Mouse (Mus musculus) regulatory T cell (primary cell): ENCODE measurements around the gene Aurkb.

Source experiments
- in situ Hi-C: fragments of 300-600 bp; cut with MboI, MseI; formaldehyde crosslinking; loops from one replicate; pipeline ENCODE4 v1.15.1; 2025; ENCODE audit warnings: high pct_unique_total_duplicates

The Aurkb gene

DNA sequence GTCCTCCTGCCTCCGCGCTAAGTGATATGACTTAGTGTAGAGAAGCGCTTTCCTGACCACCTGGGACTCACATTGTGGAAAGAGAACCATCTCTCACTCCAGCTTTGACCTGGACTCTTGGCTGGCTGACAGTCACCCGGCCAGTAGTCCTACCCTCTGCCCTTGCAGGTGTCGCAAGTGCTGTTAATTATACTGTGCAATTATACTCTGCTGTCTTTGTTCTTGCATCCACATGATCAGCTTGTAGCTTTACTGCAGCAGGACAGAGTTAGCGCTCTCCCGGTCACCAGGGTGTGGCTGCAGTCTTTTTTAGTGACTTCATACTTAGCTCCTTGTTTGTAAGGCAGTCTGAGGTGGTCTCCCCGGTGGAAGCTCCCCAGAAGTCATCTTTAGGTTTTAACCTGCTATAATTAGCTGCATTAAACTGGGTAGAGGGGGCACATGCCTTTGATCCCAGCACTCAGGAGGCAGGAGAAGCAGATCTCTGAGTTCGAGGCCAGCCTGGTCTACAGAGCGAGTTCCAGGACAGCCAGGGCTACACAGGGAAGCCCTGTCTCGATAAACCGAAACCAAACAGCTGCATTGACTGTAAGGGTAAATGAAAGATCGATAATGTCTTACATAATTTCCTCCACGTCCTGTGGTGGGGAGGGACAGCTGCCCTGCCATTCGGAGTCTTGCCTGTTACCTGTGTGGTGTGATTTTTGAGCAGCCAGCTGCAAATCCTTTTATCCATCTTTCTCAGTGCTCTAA, 34.8 kb downstream of the Aurkb start:
- in situ Hi-C loops, result loop anchor here (10.0 kb wide), 1 partner anchor 1685 kb away; the partner anchor contains the start of gene Zfp3

DNA sequence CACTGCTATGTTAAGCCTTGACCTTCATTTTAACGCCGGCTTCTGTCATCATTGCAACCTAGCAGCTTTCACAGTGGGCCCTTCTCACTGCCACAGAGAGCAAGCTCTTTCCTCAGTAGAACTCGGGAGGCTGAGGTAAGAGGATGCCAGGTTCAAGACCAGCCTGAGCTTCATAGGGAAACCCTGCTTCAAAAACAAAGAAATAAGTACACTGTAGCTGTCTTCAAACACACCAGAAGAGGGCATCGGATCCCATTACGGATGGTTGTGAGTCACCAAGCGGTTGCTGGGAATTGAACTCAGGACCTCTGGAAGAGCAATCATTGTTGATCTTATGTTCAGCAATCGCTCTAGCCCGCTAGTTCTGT, 35.4 kb downstream of the Aurkb start:
- in situ Hi-C loops, result loop anchor here (10.0 kb wide), 1 partner anchor 1684 kb away; the partner anchor contains the start of gene Zfp3

DNA sequence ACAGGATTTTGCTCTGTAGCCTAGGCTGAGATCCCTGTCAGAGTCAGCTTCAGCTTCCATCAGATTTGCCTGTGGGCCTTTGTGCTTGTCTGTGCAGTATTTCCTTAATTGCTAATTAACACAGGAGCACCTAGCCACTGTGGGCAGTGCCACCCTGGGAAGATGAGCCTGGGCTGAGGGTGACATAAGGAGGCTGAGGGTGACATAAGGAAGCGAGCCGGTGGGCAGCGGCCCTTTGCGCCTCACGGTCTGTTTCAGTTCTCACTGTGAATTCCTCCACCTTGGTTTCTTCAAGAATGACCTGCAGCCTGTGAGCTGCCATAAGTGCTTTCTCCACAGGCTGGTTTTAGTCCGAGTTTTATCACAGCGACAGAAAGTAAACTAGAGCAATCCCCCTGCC, 36.2 kb downstream of the Aurkb start:
- in situ Hi-C loops, result loop anchor here (10.0 kb wide), 1 partner anchor 1683 kb away; the partner anchor contains the start of gene Zfp3

DNA sequence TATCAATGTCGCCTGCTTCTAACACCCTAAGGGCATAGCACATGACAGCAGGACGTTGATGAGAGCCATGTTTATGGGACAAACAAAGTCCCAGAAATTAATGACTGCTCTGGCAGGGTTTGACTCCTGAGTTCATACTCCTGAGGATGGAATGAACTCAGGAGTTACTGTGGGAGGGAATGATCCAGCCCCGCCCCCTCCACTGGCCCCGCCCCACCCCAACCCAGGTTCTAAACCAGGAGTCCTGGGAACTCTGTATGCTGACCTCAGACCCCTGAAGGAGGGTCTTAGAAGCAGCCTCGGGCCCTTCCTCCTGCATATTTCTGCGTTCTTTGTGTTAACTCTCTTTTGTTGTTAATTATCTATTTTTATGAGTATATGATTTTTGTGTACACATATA, 40.2 kb downstream of the Aurkb start:
- in situ Hi-C loops, result loop anchor here (10.0 kb wide), 1 partner anchor 1679 kb away; the partner anchor contains the start of gene Zfp3

DNA sequence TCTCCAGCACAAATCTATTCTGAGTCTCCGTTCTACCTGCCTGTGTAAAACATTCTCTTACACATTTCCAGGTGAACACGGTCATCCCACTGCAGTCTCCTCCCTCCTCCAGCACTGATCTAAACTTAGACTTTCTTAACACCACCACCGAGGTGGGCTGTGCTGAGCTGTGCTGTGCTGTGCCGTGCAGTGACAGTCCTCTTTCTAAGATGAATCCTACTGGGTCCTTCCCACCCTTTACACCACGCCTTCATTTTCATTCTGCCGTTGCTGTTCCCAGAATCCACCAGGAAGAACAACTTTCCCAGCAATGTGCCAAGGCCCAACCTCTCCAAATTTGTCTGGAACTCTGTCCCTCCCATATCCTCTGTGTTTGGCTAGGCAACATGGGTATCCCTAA, 40.9 kb downstream of the Aurkb start:
- in situ Hi-C loops, result loop anchor here (10.0 kb wide), 1 partner anchor 1678 kb away; the partner anchor contains the start of gene Zfp3

DNA sequence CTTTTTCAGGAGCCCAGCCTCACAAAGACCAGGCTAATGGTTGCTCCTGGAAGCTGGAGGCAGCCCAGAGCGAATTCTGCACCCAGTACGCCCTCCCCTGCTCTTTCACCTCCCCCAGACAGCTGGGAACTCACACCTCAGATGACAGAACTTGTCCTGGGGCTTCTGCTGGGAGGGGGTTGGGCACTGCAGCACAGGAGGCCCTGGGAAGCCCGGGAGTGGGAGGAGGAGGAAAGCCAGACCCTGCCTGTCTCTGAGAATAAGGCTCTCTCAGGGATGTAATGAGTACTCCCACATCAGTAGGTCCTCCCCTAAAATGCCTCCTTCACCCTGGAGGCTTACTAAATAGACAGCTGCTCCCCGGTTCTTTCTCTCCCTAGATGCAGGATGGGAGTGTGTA, 41.6 kb downstream of the Aurkb start:
- in situ Hi-C loops, result loop anchor here (10.0 kb wide), 1 partner anchor 1678 kb away; the partner anchor contains the start of gene Zfp3

DNA sequence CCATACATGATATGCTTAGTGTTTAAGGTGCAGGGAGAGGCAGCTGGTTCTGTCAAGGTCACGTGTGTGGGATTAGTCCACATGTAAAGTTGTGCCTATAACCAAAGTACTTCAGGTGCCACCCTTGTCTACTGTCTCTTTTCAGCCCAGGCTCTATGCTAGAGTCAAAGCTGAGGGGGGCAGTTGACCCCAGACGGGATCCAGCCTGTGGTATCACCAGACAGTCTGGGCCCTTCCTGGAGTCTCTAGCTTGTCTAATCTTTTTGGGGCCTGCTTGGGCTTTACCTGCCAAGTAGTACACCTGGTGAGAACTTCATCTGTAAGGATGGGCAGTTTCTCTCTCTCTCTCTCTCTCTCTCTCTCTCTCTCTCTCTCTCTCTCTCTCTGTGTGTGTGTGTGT, 42.1 kb downstream of the Aurkb start:
- in situ Hi-C loops, result loop anchor here (10.0 kb wide), 1 partner anchor 1677 kb away; the partner anchor contains the start of gene Zfp3

DNA sequence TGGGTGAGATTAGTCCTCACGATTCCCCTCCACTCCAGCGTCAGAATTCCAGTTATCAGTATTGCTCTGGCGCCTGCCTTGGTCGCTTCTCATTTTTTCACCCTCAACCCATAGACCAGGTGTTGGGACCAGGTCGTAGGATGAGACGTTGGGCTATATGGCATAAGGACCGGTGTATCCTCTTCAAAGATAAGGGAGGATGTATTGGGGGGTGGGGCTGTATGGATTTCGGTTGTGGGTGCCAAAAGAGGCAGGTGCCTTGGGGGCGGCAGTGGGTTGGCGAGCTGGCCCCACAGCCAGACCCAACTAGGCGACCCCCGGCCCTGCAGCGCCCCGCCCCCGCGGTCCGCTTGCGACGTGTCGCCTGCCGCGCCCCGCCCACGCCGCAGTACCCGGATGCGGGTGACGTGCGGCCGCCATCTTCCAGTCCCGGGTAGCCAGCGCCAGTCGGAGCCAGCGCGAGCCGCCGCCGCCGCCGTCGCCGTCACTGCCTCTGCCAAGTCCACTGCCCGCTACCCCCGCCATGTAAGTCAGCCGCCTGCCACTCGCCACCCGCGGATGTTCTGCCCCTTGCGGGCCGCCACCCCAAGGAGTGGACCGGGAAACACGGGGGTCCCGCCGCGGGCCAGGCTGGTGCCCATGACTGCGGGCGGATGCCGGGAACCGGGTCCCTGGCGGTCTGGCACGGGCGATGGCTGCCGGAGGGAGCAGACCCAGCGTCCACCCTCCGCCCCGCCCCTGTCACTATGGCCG, 42.8 kb downstream of the Aurkb start, which contains the start of gene Vamp2:
Vamp2 (plus strand) TSS at position 388 of the 753 bp plus-strand sequence.
- in situ Hi-C loops, result loop anchor here (10.0 kb wide), 1 partner anchor 1677 kb away; the partner anchor contains the start of gene Zfp3

DNA sequence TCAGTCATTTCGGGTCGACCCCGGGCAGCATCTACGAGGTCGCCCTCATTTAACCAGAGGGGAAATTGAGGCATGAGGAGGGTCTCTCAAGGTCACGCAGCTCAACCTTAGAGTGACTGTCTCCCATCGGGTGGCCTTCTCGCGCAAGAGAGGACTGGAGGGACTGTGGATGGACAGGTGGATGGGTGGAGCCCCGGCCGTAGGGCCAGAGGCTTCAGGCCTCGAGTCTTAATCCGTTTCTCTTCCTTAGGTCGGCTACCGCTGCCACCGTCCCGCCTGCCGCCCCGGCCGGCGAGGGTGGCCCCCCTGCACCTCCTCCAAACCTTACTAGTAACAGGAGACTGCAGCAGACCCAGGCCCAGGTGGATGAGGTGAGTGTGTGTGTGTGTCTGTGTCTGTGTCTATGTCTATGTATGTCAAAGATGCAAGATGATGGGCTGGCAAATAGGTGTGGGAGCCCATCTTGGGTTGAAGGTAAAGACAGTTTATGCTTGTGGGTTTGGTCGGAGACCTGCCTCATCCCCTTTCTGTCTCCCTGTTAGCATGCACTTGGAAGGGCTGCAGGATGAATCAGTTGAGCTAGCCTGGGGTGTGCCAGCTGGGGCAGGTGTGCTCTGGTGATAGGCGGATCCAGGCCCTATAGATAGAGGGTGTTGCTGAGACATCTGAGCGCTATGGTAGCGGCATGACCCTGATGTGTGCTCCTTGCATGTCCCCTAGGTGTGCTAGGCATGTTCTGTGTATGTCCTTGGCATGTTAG, 43.6 kb downstream of the Aurkb start:
- in situ Hi-C loops, result loop anchor here (10.0 kb wide), 1 partner anchor 1676 kb away; the partner anchor contains the start of gene Zfp3

DNA sequence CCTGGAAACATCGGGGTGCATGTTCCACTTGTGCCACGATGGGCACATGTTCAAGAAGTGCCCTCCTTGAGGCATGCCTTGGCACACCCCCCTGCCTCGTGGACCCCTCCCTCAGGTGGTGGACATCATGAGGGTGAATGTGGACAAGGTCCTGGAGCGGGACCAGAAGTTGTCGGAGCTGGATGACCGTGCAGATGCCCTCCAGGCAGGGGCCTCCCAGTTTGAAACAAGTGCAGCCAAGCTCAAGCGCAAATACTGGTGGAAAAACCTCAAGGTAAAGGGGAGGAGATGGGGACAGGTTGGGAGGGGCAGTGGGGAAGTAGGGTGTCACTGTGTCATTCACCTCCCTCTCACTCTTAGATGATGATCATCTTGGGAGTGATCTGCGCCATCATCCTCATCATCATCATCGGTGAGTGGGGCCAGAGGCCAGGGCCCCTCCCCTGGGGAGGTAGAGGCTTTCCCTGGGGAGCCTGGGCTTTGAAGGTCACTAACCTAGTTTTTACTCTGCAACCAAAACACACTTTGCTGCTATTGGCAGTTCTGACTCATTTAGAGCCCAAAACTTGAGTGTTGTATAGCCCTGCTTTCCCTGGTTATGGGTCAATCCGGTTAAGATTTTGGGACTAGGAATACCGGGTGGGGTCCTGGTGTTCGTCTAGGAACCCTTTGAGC, 44.3 kb downstream of the Aurkb start:
- in situ Hi-C loops, result loop anchor here (10.0 kb wide), 2 partner anchors 905 to 1675 kb away; partner anchors contain the start of genes Gabarap, Phf23 and Zfp3

DNA sequence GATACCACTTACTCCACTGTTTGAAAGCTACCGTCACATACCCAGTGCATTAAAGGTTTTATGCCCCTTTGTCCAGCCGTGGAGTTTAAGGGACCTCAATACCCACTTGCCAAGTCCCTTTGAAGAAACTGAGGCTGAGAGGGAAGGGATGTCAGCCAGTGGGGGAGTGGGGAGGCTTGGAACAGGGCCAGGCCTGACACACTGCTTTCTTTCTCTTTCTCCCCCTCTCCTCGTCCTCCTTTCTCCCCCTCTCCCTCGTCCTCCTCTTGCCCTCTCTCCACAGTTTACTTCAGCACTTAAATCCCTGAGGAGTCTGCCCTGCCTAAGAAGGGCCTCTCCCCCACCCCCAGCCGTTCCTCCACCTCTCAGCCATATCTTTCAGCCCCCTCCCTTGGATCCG, 44.9 kb downstream of the Aurkb start:
- in situ Hi-C loops, result loop anchor here (10.0 kb wide), 1 partner anchor 904 kb away; the partner anchor contains the start of genes Gabarap and Phf23

DNA sequence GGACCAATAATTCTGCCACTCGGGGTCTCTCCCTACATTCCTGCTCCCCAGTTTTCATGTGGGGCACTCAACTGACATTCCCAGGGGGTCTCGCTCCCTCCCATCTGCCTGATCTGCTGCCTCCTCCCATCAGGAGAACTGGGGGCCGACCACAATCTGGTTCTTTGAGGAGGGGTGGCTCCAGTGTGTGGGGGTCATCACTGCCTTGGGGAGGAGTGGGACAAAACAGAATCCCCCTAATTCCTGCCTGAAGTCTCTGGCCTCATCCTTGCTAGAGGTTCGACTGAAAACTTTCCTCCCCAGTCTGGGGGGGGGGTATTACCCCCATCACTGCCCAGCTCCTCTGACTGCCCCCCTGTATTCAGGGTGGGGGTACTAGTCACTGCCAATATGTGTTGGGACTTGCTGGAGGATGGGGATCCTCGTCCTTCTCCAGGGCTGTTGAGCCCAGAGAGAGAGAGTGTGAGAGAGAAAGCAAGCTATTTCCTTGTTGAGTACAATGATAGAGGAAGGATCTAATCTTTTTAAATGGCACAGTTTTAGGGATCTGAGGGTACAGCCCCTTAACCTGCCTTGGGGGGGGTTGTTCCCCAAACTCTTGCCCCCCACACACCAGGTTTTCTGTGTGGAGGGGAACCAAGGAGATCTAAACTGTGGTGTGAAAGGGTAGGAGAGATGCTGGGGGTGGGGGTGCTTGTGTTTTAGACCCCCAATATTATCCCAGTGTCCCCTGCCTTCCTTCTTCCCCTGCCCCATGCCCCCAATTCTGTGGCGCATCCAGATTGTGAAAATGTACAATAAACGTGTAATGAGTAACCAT, 46.3 kb downstream of the Aurkb start:
- in situ Hi-C loops, result loop anchor here (10.0 kb wide), 1 partner anchor 903 kb away; the partner anchor contains the start of genes Gabarap and Phf23

DNA sequence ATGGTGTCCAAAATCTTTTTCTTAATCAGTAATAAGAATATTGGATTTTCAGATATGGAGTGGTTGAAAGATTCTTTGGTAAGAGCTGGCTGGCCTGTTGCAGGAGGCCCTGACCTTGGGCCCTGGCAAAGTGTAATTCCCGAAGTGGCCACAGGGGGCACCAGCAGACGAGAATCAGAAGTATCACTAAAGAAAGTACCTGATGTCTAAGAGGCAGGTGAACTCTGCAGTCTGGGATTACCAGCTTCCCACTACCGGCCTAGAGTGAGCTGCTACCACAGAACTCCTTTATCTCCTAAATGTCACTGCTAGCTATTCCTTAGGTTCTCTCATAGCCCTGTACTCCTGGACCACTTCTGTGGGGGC, 46.9 kb downstream of the Aurkb start:
- in situ Hi-C loops, result loop anchor here (10.0 kb wide), 1 partner anchor 902 kb away; the partner anchor contains the start of genes Gabarap and Phf23

DNA sequence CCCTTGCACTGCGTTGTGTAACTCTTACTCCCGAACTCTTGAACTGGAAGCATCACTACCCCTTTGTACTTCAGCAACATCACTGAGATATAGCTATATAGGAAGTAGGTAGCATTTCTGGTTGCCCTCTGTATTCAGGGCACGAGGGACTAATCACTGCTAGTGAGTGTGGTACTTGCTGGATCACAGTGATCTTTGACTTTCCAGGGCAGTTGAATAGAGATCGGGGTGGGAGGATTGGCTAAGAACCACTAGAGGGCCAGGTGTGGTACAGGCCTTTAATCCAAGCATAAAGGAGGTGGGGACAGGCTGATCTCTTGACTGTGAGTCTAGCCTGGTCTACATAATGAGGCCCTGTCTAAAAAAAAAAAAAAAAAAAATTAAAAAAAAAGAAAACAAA, 47.4 kb downstream of the Aurkb start:
- in situ Hi-C loops, result loop anchor here (10.0 kb wide), 1 partner anchor 902 kb away; the partner anchor contains the start of genes Gabarap and Phf23

DNA sequence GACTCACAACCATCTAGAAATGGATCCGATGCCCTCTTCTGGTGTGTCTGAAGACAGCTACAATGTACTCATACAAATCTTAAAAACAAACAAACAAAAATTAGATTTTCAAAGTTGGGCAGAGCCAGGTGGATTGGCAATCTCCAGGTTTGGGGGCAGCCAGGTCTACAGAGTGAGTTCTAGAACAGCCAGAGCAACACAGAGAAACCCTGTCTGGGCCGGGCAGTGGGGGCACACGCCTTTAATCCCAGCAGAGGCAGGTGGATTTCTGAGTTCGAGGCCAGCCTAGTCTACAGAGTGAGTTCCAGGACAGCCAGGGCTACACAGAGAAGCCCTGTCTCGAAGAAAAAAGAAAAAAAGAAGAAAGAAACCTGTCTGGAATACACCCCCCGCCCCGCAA, 48.4 kb downstream of the Aurkb start:
- in situ Hi-C loops, result loop anchor here (10.0 kb wide), 1 partner anchor 901 kb away; the partner anchor contains the start of genes Gabarap and Phf23

DNA sequence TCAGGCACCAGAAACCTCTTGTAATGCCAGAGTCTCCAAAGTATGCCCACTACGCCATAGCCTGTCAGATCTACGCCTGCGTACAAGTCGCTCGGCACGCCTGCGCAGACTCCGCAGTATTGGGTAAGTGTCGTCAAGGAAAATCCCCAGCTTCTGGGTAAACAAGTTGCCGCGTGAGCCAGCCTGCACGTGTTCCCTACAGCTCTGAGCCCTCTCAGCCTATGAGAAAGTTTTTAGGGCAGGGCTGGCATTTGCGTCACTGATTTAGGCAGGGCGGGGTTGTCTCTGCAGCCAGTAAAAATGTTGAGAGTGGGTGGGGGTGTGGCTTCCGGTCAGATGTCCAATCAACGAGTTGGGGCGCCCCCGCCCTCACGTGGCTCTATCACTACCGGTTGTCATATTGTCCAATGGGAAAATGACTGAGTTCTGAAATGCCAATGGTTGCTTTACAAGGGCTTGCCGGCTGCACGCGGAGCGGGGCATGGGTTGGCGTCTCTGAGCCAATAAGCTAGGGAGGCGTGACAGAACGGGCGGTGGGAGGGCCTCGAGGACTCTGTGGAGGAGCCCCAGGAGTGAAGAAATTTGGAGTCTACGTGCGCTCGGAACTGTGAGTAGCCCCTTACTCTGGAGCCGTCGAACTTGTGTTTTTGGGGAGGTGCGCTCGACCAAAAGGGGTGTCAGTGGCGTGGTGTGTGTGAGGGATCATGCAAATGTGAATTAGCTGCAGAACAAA, 49.4 kb downstream of the Aurkb start, which contains the start of gene Per1:
Per1 (plus strand) TSS at position 521 of the 733 bp plus-strand sequence.
- in situ Hi-C loops, result loop anchor here (5.0 to 10.0 kb wide), 2 partner anchors 900 to 1342 kb away; partner anchors contain the start of genes Gabarap and Phf23

DNA sequence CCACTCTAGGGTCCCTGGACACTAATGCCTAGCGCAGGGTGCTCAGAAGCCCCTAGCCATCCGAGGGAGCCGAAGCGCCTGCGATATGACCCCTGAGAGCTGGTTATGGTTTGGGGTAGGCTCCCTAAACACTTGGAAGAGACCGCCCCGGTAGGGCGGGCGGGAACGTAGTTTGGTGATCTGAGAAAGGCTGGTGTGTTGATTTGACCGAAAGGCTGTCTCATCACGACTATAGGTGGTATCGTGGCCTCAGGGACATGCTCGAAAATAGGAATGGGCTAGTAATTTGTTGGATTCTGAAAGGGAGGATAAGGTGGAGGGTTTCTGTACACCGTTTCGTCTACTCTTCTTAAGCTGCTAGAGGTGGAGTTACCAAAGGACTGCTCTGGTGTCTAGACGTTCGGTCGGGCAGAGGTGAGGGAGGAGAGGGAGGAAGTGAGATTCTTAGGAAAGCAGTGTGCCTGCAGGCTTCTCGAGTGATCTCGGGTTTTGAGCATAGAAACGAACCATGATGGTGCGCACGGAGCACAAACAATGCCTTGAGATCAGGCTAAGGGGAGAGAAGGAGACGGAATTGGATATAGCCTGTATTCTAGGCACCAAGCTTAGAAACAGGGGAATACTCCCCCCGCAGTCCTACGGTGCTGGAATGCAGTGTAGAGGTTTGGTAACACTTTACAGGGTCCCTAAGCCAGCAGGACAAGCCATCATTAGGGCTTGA, 50.2 kb downstream of the Aurkb start:
- in situ Hi-C loops, result loop anchor here (5.0 to 10.0 kb wide), 2 partner anchors 899 to 1342 kb away; partner anchors contain the start of genes Gabarap and Phf23
